Mouse (Mus musculus): ENCODE measurements around the gene Cactin. TPM values are rescaled to one million over a fixed set of nuclear protein-coding genes. Genes with fewer than 3 reads are reported as not detected.
A peak's percentile ranks its signal among the peaks of the same experiment; 100 is the strongest.

The Cactin gene
- polyA plus RNA-seq, 1 experiment from 2014 or later = 60.5 TPM

DNA sequence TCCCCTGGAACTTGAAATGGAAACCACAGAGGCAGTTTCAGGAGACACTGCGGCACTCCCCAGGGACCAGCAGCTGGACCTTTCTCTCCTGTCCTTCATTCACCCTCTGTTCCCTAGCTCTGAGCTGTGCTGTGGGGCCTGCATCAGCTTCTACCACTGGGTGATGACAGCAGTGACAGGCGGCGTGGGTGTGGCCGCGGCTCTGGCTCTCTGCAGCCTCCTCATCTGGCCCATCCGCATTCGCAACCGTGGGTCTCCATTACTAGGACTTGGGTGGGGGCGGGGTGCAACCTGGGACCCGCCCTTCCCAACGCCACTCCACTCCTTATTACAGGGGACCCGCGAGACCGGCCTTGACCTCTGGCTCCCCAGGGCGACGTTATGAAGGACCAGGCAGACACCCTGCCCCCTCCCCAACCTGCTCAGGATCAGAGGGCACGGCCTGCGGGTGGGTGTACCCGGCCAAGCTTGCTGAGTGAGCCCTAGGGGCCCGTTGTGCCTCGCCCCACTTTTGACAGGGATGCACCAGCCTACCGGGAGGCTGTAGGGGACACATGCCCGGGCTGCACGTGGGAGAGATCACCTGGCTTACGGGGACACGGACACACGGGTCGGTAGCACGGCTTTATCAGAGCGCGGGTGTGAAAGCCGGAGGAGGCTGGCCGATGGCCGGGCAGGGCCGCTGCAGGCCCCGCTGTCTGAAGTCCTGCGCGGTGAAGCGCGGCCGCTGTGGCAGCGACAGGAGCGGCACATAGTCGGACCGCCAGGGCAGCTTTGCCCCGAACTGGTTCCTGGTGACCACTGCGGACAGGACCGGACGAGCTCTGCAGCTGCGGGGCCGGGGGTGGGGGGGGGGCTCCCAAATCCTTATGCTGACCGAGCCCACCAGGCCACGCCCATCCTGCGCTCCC, 42.8 kb downstream of the Cactin start:
- H3K4me2 ChIP-seq (replicated peaks) = peak overlapping the region; percentile 48
- H3K9ac ChIP-seq (replicated peaks) = peak overlapping the region; percentile 28; the same call in 1 of the 2 replicates
- H3K36me3 ChIP-seq = peaks cover 27% of the 10 kb centered on the region
- no peak overlapping the region for H3K27ac ChIP-seq (replicated peaks)
- peak overlapping the region; percentile 28 for H3K4me3 ChIP-seq
- H3K9me3 ChIP-seq = no peaks in the 10 kb centered on the region
- H3K4me1 ChIP-seq = peaks cover 62% of the 10 kb centered on the region
- 12% methylated on average over 49 of the region's 54 CpGs for WGBS
- peaks cover 38% of the 10 kb centered on the region for H3K27me3 ChIP-seq
- no peak for ATAC-seq (ENCODE audit: low FRiP score, low read depth)

DNA sequence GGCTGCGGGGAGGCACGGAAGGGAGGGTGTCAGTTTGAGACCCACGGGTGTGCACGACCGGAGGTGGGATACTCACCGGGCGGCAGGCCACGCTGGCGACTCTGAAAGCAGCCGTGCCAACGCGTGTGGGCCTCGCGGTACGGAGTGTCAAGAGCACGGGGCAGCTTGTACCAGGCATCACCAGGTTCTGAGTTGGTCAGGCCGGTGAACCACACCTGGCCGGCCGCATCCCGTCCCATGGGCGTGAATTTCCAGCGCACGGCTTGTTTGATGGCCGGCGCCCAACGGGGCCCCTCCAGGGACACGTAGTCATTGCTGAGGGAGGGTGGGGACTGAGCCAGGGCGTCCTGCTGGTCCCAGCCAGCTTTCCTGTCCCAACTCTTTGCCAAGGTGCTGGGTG, 43.8 kb downstream of the Cactin start:
- no peak; the same call in 1 of the 2 replicates for ATAC-seq (ENCODE audit: low FRiP score, low read depth)
- Histone ChIP-seq H3K4me1 (peaks cover 52% of the 10 kb centered on the region), H3K9me3 (no peaks in the 10 kb centered on the region), H3K27me3 (peaks cover 36% of the 10 kb centered on the region), H3K9ac (replicated peaks) (no peak overlapping the region; the same call in 1 of the 2 replicates), H3K36me3 (peaks cover 36% of the 10 kb centered on the region), H3K27ac (replicated peaks) (no peak overlapping the region), H3K4me3 (peak overlapping the region; percentile 28), H3K4me2 (replicated peaks) (peak overlapping the region; percentile 48)
- WGBS = 11% methylated on average over 28 of the region's 28 CpGs

DNA sequence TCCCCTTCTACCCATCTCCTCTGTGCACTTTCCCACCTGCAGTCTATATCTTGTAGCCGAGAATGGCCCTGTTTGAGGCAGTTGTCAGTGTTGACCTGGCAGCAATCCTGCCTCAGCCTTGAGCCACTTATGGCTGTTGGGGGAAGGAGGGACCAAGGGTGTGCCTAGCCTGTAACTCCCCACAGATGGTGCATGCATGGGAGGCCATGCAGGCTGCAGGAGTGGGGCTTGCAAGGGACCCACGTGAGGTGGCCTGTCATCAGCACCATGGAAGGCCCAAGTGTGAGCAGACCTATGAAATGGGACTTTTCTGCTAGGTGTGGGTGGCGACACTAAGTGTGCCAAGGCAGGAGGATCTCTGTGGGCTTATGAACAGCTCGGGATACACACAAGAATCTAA, 44.2 kb downstream of the Cactin start:
- no peak overlapping the region for H3K4me3 ChIP-seq
- peaks cover 41% of the 10 kb centered on the region for H3K36me3 ChIP-seq
- H3K4me2 ChIP-seq (replicated peaks) = peak overlapping the region; percentile 48; the same call in 1 of the 2 replicates
- peaks cover 51% of the 10 kb centered on the region for H3K4me1 ChIP-seq
- peak; percentile 10; the same call in 1 of the 2 replicates for ATAC-seq (ENCODE audit: low FRiP score, low read depth)
- H3K27ac ChIP-seq (replicated peaks) = no peak overlapping the region
- H3K9ac ChIP-seq (replicated peaks) = no peak overlapping the region; the same call in 1 of the 2 replicates
- WGBS = 28% methylated on average over 4 of the region's 4 CpGs
- H3K9me3 ChIP-seq = no peaks in the 10 kb centered on the region
- H3K27me3 ChIP-seq = peaks cover 36% of the 10 kb centered on the region

DNA sequence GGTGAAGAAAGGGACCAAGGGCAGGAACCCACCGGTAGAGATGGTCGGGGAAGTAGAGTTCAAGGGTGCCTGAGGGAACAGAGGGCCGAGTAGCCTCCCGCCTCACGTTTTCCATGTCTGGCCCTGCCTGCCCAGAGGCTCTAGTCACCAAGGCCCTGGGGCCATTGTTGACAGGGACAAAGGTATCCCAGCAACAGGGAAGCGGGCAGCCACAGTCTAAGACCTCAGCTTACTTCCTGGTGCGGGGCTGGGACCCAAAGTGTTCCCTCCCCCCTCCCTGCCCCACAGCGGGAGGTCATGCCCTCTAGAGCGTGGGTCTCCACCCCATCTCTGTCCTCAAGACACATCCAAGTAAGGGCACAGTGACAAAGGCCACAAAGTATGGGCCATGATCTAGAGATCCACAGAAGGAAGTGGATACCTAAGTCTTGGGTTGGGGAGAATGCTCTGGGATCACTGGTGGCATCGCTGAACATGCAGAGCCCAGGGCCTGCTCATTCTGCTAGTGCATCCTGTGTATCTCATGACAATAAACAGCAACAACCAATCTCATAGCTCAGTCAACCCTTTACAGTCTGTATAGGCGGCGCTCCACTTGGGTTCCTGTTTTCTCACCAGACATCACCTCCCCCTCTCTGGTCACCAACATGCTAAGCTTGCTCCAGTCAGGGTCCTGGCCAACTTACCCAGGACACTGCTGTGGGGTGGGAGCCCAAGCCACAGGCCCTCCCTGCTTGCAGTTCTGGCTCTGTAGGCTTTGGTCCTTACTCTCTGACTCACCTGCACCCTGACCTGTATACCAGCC, 45.0 kb downstream of the Cactin start, which contains the start of gene 4930404N11Rik:
4930404N11Rik (minus strand) TSS at position 145 of the 805 bp plus-strand sequence.
- H3K9me3 ChIP-seq = no peaks in the 10 kb centered on the region
- H3K4me3 ChIP-seq = peak within 1 kb of the TSS; percentile 28; the same call in 1 of the 2 replicates
- H3K36me3 ChIP-seq = peaks cover 49% of the 10 kb centered on the region
- peak within 1 kb of the TSS; percentile 48 for H3K4me2 ChIP-seq (replicated peaks)
- H3K9ac ChIP-seq (replicated peaks) = peak within 1 kb of the TSS; percentile 28; the same call in 1 of the 2 replicates
- WGBS = 13% methylated on average over 12 of the region's 12 CpGs
- H3K27ac ChIP-seq (replicated peaks) = peak within 1 kb of the TSS; percentile 54
- peaks cover 36% of the 10 kb centered on the region for H3K27me3 ChIP-seq
- peak; percentile 34; the same call in 1 of the 2 replicates for ATAC-seq (ENCODE audit: low FRiP score, low read depth)
- peaks cover 43% of the 10 kb centered on the region for H3K4me1 ChIP-seq

DNA sequence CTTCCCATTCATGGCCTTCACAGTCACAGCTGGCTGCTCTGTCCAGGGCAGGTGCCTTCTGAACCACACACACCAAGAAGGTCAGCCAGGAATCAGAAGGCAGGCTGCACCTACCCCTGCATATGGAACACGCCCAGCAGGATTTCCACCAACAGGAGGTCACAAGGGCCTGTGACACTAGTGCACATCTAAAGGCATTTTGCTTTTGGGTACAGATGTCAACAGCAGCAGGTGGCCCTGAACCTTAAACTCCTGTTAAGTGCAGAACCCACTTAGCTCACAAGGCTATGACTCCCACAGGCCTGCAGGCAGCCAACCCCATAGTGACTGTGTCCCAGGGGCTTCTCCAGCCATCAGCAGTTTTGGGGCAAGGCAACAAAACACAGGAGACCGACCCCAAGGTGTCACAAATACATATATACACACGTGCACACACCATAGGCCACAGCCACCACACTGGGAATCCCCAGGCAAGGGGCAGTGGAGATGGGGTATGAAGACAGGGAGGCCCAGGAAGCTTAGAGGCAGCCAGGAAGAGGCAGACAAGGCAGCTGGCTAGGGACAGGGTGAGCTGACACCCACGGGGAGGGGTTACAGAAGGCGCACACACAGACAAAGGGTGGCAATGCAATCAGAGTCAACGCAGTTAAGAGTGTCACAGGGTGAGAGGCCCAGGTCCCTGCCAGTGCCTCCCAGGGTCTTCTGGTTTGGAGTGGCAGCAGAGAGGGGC, 45.7 kb downstream of the Cactin start:
- Histone ChIP-seq H3K9ac (replicated peaks) (peak overlapping the region; percentile 28; the same call in 1 of the 2 replicates), H3K4me3 (no peak overlapping the region), H3K27ac (replicated peaks) (peak overlapping the region; percentile 54), H3K27me3 (peaks cover 36% of the 10 kb centered on the region), H3K4me2 (replicated peaks) (no peak overlapping the region), H3K4me1 (peaks cover 43% of the 10 kb centered on the region), H3K9me3 (no peaks in the 10 kb centered on the region), H3K36me3 (peaks cover 56% of the 10 kb centered on the region)
- ATAC-seq (ENCODE audit: low FRiP score, low read depth) = no peak
- WGBS = 80% methylated on average over 6 of the region's 6 CpGs

DNA sequence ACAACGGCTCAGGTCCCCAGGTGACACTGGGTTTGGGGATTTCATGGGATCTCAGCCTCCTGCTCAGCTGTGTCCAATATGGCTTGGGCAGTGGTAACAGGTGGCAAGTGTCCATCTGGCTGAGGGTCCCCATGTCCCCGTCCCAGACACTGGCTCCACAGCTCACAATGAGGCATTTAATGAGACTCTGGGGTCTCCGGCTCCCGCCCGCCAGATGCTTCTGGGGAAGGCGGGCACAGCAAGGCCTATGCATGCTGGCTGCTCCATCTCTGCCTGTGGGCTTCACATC, 46.2 kb downstream of the Cactin start:
- WGBS = 78% methylated on average over 6 of the region's 6 CpGs
- peaks cover 43% of the 10 kb centered on the region for H3K4me1 ChIP-seq
- H3K27ac ChIP-seq (replicated peaks) = 0 out of 2 replicates have a peak overlapping the region, but pooled peaks have one; percentile 25

DNA sequence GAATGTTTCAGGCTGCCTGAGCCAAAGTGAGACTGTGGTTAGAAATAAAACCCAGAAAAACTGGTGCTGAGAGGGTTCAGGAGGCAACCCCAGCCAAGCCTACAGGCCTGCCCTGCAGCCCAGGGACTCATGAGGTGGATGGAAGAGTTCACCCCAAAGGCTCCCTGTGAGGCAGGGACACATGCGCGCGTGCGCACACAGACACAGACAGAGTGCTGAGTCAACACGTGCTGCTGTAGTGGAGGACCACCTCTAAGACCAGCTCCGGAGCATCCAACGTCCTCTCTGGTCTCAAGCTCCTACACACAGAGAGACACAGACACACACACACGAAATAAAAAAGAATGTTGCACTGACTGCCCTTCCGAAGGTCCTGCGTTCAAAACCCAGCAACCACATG, 54.4 kb downstream of the Cactin start:
- Histone ChIP-seq H3K9ac (replicated peaks) (no peak overlapping the region), H3K36me3 (peaks cover 54% of the 10 kb centered on the region), H3K4me2 (replicated peaks) (0 out of 2 replicates have a peak overlapping the region, but pooled peaks have one; percentile 84), H3K4me1 (peaks cover 29% of the 10 kb centered on the region), H3K9me3 (no peaks in the 10 kb centered on the region), H3K27ac (replicated peaks) (no peak overlapping the region), H3K27me3 (no peaks in the 10 kb centered on the region), H3K4me3 (no peak overlapping the region)
- WGBS = 92% methylated on average over 10 of the region's 10 CpGs
- no peak for ATAC-seq (ENCODE audit: low FRiP score, low read depth)

More for the DNA sequence above, 46.2 kb downstream of the Cactin start:
- no peak for ATAC-seq (ENCODE audit: low FRiP score, low read depth)
- 0 out of 2 replicates have a peak overlapping the region, but pooled peaks have one; percentile 28 for H3K9ac ChIP-seq (replicated peaks)
- H3K27me3 ChIP-seq = peaks cover 36% of the 10 kb centered on the region
- H3K4me3 ChIP-seq = no peak overlapping the region
- H3K9me3 ChIP-seq = no peaks in the 10 kb centered on the region
- peaks cover 61% of the 10 kb centered on the region for H3K36me3 ChIP-seq
- no peak overlapping the region for H3K4me2 ChIP-seq (replicated peaks)

Small RNAs within 50 kb of the gene (microRNA-seq; reads per million reads assigned to microRNA genes)
- 17.4 reads per million, percentile 32 among the genes with 10 or more reads in this experiment for gene Mir3057

Other genes with a start within 250 kb of the Cactin start
- gene Creb3l3, start 222.2 kb upstream of the Cactin start, polyA plus RNA-seq (2016; fragmentation: Nextera tagmentation; extraction: Ambion mirVana) = 0.22 and 0.28 TPM in 2 replicates
- gene Map2k2, start 215.2 kb upstream of the Cactin start, polyA plus RNA-seq (2016; fragmentation: Nextera tagmentation; extraction: Ambion mirVana) = 245 and 248 TPM in 2 replicates
- gene Zbtb7a, start 185.9 kb upstream of the Cactin start, polyA plus RNA-seq (2016; fragmentation: Nextera tagmentation; extraction: Ambion mirVana) = 14.6 and 15.9 TPM in 2 replicates
- gene Pias4, start 153.2 kb upstream of the Cactin start, polyA plus RNA-seq (2016; fragmentation: Nextera tagmentation; extraction: Ambion mirVana) = 58.6 and 64.9 TPM in 2 replicates
- gene Eef2, start 144.5 kb upstream of the Cactin start, polyA plus RNA-seq (2016; fragmentation: Nextera tagmentation; extraction: Ambion mirVana) = 531 and 534 TPM in 2 replicates
- 77.3 and 79.6 TPM in 2 replicates for gene Dapk3, start 138.1 kb upstream of the Cactin start, polyA plus RNA-seq (2016; fragmentation: Nextera tagmentation; extraction: Ambion mirVana)
- gene 4930442H23Rik, start 137.3 kb upstream of the Cactin start, polyA plus RNA-seq (2016; fragmentation: Nextera tagmentation; extraction: Ambion mirVana) = 0.18 TPM in 1 of 2 replicates, not detected in the other
- gene Nmrk2, start 119.1 kb upstream of the Cactin start, polyA plus RNA-seq (2016; fragmentation: Nextera tagmentation; extraction: Ambion mirVana) = not detected in 2 replicates
- 35.5 and 37.2 TPM in 2 replicates for gene Atcay, start 90.3 kb upstream of the Cactin start, polyA plus RNA-seq (2016; fragmentation: Nextera tagmentation; extraction: Ambion mirVana)
- 12.1 and 13.6 TPM in 2 replicates for gene Zfr2, start 87.9 kb upstream of the Cactin start, polyA plus RNA-seq (2016; fragmentation: Nextera tagmentation; extraction: Ambion mirVana)
- 4.3 and 5.0 TPM in 2 replicates for gene Matk, start 68.2 kb upstream of the Cactin start, polyA plus RNA-seq (2016; fragmentation: Nextera tagmentation; extraction: Ambion mirVana)
- gene Mrpl54, start 54.2 kb upstream of the Cactin start, polyA plus RNA-seq (2016; fragmentation: Nextera tagmentation; extraction: Ambion mirVana) = 168 and 169 TPM in 2 replicates
- 34.8 and 36.1 TPM in 2 replicates for gene Apba3, start 54.1 kb upstream of the Cactin start, polyA plus RNA-seq (2016; fragmentation: Nextera tagmentation; extraction: Ambion mirVana)
- gene Tjp3, start 29.5 kb upstream of the Cactin start, polyA plus RNA-seq (2016; fragmentation: Nextera tagmentation; extraction: Ambion mirVana) = 6.6 and 7.5 TPM in 2 replicates
- 89.9 and 92.6 TPM in 2 replicates for gene Pip5k1c, start 28.1 kb upstream of the Cactin start, polyA plus RNA-seq (2016; fragmentation: Nextera tagmentation; extraction: Ambion mirVana)
- gene Tbxa2r, start 7.6 kb downstream of the Cactin start, polyA plus RNA-seq (2016; fragmentation: Nextera tagmentation; extraction: Ambion mirVana) = 3.7 and 4.4 TPM in 2 replicates
- not detected in 2 replicates for gene Gipc3, start 22.2 kb downstream of the Cactin start, polyA plus RNA-seq (2016; fragmentation: Nextera tagmentation; extraction: Ambion mirVana)
- gene Hmg20b, start 29.4 kb downstream of the Cactin start, polyA plus RNA-seq (2016; fragmentation: Nextera tagmentation; extraction: Ambion mirVana) = 90.8 and 97.9 TPM in 2 replicates
- gene Mfsd12, start 36.4 kb downstream of the Cactin start, polyA plus RNA-seq (2016; fragmentation: Nextera tagmentation; extraction: Ambion mirVana) = 12.0 and 13.7 TPM in 2 replicates
- 0.34 and 0.92 TPM in 2 replicates for gene 4930404N11Rik, start 44.7 kb downstream of the Cactin start, polyA plus RNA-seq (2016; fragmentation: Nextera tagmentation; extraction: Ambion mirVana)
- 135 and 139 TPM in 2 replicates for gene Fzr1, start 57.4 kb downstream of the Cactin start, polyA plus RNA-seq (2016; fragmentation: Nextera tagmentation; extraction: Ambion mirVana)
- 63.5 and 67.2 TPM in 2 replicates for gene Dohh, start 63.3 kb downstream of the Cactin start, polyA plus RNA-seq (2016; fragmentation: Nextera tagmentation; extraction: Ambion mirVana)
- gene Gm48551, start 63.4 kb downstream of the Cactin start, polyA plus RNA-seq (2016; fragmentation: Nextera tagmentation; extraction: Ambion mirVana) = 4.2 and 5.5 TPM in 2 replicates
- 0.50 and 2.3 TPM in 2 replicates for gene Gm48552, start 67.9 kb downstream of the Cactin start, polyA plus RNA-seq (2016; fragmentation: Nextera tagmentation; extraction: Ambion mirVana)
- 2.1 and 2.8 TPM in 2 replicates for gene Smim24, start 71.9 kb downstream of the Cactin start, polyA plus RNA-seq (2016; fragmentation: Nextera tagmentation; extraction: Ambion mirVana)
- 14.7 and 19.7 TPM in 2 replicates for gene Nfic, start 134.5 kb downstream of the Cactin start, polyA plus RNA-seq (2016; fragmentation: Nextera tagmentation; extraction: Ambion mirVana)
- gene Celf5, start 161.6 kb downstream of the Cactin start, polyA plus RNA-seq (2016; fragmentation: Nextera tagmentation; extraction: Ambion mirVana) = 37.1 and 44.4 TPM in 2 replicates
- 66.9 and 68.3 TPM in 2 replicates for gene Ncln, start 175.3 kb downstream of the Cactin start, polyA plus RNA-seq (2016; fragmentation: Nextera tagmentation; extraction: Ambion mirVana)
- 0.41 and 0.77 TPM in 2 replicates for gene S1pr4, start 179.0 kb downstream of the Cactin start, polyA plus RNA-seq (2016; fragmentation: Nextera tagmentation; extraction: Ambion mirVana)
- gene Gna15, start 203.1 kb downstream of the Cactin start, polyA plus RNA-seq (2016; fragmentation: Nextera tagmentation; extraction: Ambion mirVana) = 0.58 and 1.0 TPM in 2 replicates
- 70.9 and 72.6 TPM in 2 replicates for gene Gna11, start 224.1 kb downstream of the Cactin start, polyA plus RNA-seq (2016; fragmentation: Nextera tagmentation; extraction: Ambion mirVana)
- 524 and 532 TPM in 2 replicates for gene Aes, start 238.4 kb downstream of the Cactin start, polyA plus RNA-seq (2016; fragmentation: Nextera tagmentation; extraction: Ambion mirVana)

Measured in midbrain, embryonic 12.5 days (tissue).